Mouse (Mus musculus) heart, postnatal 4 days (tissue): ENCODE results near the gene Setx. TPM values are rescaled to one million over a fixed set of nuclear protein-coding genes. Genes with fewer than 3 reads are reported as not detected.

ENCODE experiments used
- DNase-seq: peaks from one replicate; pipeline ENCODE4 v3.0.0; 2021
- total RNA-seq, 2 experiments: library from RNA; stranded (reverse); gene quantifications; 2 replicates each; pipeline ENCODE4 v1.2.3; 2021

Gene Setx
- total RNA-seq, 2 experiments from 2014 or later: 37.5 to 39.8 TPM

DNA sequence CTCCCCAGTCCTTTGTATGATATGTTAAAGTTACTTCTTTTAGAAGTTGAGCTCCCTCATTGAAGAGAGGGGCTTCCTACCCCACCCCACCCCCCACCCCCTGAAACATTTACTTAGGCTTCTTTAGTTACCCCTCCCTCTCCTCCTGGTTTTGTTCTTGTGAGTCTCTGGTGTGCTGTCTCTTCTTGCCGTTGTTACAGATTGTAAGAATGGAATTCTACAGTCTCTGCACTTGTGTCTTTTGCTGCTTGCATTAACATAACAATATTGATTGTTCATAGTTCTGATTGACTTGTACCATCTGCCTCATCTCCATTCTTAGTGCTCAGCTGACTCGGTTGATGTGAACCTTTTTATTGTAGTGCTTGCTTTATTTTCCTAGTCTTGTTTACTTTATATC lies 28.0 kb downstream of the Setx start:
- no peak for DNase-seq

DNA sequence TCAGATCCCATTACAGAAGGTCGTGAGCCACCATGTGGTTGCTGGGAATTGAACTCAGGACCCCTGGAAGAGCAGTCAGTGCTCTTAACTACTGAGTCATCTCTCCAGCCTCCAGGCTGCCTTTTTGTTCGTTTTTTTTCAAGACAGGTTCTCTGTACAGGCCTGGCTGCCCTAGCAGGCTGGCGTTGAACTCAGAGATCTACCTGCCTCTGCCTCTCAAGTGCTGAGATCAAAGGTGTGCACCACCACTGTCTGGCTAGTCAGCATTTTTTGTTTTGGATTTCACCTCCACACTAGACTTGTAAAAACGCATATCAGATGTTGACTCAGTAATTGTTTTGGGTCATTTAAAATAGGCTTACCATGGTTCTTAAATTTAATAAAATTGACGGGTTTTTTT lies 44.1 kb downstream of the Setx start:
- no peak for DNase-seq

DNA sequence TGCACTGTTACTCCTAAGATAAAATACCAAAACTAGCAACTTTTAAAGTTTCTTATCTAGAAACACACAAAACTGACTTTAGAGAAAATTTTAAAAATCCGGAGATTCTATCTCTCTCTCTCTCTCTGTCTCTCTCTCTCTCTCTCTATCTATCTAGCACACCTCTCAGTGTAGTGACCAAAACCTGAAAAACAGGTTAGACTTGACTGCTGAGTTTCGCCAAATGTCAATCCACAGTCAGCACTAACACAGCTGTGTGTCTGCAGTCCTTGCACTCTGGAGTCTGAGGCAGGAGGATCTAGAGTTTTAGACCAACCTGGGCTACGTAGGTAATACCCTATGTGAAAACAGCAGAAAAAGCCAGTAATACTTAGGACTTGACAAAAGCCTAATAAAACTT lies 50.9 kb downstream of the Setx start:
- no peak for DNase-seq

DNA sequence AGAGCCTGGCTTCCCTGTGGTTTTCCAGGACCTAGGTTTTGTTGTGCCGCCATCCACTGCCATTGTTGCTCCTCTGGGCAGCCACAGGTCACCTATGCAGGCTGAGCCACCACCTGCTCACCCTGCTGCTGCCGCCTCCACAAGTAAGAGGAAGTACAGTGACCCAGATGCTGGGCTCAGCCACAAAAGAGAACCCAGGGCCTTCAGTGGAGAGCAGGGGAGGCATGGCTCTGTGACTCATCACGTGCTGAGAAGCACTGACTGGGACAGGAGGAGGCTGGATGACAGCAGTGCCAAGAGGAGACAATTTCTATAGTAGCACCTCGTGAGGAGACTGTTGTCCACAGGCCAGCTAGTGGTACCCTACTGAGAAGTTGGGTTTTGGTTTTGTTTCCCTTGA lies 55.8 kb downstream of the Setx start:
- DNase-seq: no peak

DNA sequence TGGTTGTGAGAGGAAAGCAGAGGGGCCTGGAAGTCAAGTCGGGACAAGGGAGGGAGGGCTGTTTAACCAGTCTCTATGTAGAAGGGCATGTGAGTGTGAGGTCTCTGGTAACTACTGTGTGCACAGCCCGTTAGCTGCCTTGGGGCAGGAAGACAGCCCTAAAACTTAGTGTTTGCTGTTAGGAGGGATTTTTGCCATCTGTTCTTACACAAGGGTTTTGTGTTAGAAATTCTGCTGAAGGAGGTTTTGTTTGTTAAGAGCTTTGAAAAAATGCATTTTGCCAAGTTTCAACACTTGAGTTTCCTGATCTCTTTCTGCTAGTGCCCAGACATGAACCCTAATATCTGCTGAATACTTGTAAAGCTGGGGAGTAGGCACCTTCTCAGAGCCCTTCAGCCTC lies 57.1 kb downstream of the Setx start:
- no peak for DNase-seq

DNA sequence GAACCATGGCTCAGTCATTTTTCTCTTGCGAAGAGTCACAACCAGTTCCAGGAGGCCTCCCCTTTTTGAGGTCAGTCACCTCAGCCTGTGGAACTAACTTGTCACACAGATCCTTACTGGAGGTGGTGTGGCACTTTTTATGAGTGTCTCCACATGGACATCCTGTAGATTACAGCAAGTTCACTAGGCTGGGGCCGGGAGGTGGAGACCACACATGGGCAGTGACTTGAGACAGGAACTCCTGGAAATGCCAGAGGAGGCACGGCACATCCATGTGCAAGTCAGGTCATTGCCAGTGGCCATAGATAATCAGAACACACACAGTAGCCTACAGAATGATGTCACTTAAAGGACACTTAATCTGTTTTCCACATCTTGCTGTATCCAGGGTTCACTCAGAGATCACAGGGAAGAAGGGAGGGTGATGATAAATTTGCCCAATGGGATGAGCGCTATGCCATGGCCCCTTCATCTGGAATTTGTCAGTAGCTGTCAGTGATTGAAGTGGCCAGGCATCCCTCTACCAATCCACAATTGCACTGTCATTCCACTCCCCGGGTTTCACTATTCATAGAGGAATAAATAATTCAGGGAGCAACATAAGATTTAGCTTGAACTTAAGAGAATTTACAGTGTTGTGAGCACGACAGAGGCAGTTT lies 59.4 kb downstream of the Setx start:
- DNase-seq: no peak

DNA sequence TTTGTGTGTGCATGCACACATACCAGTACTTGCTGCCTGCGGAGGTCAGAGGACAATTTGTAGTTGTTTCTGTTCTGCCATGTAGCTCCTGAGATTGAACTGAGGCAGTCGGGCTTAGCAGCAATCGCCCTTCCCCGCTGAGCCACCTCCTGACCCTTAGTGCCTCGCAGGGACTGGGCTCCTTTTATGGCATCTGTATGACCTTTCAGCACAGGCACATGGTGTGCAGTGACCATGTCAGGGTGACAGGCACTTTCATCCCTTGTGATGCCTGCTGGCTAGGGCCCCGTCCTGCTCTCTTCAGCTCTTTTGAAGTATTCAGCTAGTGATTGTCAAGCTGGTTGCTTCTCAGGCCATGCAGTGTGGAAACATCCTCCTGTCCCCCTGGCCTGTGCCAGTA lies 62.2 kb downstream of the Setx start:
- no peak for DNase-seq

DNA sequence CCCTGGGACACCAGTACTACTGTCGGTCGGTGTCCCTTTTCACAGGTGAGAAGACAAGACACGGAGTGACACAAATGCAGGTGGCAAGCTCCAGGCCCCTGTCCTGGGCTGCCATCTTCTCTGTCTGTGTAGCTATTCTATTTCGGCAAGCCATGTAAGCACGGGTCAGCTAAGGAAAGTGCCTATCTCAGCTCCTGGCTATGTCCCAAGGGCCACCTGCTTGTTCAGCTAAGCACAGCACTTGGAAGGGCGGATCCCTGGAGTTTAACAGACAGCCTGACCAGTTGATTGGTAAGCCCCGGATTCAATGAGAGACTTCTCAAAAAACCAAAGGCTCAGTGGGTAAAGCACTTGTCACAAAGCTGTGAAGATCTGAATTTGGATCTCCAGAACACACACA lies 66.4 kb downstream of the Setx start:
- peak; percentile 68 for DNase-seq

DNA sequence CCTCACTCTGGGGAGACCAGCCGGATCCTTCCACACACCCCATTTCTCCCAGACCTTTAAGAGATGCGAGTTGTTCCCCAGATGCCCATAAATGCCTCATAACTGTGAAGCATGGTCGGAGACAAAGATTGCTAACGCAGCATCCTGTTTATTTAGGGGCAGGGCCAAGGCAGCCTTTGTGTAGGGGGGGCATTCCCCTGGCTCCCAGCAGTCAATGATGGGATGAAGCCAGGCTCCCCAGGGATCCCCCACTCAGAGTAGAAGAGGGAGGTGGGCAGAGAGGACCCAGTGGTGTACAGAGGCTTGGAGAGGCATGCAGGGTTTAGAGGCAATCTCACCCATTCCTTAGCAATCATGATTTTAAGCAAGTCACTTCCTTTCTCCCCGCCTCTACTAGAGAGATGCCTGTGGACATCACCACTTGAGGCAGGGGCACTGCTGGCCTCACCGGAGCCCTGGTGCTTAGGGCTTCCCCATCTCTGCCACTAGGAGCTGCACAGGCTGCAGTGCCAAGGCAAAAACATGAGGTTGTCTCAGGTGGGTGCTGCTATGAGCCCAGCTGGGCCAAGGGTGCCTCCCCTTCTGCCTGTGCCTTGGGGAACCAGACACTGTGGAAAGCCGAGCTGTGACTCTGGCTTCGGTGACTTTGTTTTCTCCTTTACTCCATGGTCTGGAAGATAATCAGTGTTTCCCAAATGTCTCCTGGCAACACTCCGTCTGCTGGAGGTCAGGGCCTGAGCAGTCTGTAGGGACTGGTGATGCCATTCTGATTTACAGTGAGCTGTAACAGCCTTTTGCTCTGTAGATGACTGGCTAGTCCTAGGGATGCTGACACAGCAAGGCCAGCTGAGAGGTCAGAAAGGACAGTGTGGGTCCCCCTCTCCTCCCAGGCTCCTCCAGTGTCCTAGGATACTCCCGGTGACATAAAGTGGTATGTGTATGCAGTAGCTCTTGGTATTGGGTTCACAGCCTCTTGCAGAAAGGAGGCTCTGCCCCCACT lies 67.5 kb downstream of the Setx start:
- DNase-seq: no peak

DNA sequence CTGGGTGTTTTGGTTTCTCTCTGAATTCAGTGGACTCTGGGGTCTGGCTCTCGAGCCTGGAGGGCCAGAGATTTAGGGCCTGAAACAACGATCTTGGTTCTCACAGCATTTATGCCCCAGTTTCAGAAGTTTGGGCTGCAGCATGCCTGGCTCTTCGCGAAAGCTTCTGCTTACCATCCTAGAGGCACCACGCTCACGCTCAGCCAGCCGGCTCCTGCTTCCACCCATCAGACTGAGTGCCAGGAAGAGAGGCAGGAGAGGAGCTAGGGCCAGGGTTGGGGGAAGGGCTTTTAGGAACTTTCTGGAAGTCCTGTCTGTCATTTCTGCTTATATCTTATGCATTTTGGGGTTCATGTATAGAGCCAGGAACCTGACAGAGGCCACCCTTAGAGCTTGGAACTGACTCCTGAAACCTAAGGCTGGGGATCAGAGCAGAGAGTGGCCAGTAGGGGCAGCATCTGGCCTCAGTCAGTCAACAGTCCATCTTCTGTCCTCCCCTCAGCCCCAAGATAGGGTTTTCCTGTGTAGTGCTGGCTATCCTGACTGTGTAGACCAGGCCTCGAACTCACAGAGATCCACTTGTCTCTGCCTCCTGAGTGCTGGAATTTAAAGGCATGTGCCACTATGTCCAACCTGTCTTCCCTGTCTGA lies 68.8 kb downstream of the Setx start:
- no peak for DNase-seq

DNA sequence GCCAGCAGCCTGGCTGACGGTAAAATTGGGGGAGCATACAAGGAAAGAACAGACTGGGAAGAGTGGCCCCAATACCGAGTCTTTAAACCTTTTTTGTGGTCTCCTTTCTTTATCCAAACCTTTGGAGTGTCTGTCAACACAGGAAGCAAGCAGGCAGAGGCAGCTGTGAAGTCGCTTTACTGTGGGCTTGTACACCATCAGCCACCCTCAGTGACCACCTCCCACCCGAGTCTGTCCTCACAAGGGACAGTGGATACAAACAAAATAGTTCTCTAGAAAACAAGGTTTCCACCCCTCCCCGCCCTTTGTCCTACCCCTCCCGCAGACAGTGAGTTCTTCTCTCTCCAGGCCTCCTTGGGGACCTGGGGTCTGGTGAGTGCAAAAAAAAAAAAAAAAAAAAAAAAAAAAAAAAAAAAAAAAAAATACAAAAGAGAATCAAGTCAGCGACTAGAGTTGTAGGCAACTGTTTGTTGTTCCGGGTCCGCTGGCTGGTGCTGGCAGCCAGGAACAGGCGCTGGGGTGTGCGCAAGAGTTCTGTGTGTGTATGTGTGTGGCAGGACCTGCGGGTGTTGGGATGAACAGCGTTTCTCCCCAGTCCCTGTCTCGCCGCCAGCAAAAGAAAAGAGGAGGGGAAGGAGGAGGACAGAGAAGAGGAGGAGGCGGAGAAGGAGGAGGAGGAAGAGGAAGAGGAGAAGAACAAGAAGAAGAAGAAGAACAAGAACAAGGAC lies 70.0 kb downstream of the Setx start:
- no peak for DNase-seq

DNA sequence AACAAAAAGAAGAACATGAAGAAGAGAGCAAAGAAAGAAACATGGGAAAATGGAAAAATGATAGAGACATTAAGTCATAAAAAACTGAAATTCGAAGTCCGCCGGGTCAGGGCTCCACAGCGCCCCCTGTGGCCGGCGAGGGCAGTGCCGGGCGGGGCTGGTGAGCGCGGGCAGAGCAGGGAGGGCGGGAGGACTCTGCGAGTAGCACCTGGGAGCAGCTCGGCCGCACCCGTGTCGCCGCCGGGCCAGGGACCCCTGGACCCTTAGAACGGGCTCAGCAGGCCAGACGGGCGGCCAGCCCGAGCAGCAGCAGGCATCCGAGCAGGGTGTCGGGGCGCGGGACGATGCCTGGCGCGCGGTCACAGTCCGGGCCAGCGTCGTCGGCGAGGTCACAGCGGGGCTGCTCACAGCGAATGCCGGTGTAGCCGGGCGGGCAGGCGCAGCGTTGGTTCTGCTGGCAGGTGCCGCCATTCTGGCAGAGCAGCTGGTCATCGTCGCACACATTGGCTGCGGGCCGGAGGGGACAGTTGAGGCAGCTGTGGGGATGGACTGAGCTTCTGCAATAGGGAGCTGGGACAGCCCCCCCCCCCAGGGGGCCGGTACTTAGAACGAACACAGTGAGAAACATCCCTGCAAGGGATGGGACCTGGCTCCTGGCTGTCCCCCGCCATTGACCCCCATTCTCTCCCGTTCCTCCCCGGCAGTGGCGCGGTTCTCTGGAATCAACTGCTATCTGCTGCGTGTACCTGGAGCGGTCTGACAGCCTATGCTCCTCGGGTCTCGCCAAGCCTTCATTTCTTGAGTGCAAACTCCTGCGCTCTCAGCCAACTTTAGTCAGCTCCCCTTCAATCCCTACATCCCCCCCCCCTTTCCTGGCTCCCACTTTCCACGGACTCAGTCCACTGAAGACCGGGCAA lies 70.8 kb downstream of the Setx start:
- DNase-seq: peak; percentile 91

DNA sequence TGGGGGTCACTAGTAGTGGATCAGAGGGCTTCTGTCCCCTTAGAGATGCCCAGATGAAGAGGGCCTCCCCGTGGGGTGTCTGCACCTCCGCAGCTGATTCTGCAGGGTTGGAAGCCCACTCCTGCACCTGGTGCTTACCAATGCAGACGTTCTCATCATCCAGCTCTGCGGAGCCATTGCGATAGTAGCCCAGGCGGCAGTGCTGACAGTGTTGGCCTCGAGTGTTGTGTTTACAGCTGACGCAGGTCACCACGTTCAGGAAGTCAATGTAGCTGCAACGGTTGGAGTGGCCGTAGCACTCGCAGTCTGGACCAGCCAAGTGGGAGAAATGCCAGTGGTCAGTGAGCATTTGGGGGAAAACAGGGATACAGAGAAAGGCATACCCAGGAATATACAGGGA lies 72.9 kb downstream of the Setx start:
- DNase-seq: no peak

DNA sequence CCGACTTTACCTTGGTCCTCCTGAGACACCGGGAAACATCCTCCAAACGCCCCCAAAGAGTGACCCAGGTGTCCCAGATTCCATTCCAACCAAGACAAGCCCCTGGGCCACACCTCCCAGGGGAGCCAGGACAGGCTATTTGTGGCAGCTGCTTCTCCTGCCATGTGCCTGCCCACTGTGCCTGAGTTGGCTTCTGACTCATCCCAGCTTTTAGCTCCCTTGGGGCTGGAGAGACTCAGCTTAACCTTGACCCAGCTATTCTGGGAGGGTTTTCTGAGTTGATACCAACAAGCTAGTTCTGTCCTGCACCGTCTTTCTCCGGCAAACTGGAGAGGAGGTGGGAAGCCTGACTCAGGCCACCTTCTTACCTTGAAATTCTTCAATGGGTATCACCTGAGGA lies 74.5 kb downstream of the Setx start:
- DNase-seq: no peak

DNA sequence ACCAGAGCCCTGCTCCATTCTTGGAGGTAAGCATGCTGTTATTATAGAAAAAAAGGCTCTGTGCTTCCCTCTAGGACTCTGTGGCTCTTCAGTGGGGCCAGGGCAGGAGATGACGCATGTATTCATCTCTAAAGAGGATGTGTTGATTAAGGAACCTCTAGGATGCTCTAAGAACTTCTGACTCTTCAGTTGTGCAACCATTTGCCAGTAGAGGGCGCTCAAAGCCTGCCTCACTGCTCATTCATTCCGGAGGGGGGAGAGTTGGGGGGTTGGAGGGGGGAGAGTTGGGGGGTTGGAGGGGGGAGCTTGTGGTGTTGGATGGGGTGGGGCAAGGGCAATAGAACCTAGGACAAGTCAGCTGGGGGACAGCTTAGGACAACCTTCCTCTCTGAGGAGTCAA lies 75.9 kb downstream of the Setx start:
- peak; percentile 67 for DNase-seq

DNA sequence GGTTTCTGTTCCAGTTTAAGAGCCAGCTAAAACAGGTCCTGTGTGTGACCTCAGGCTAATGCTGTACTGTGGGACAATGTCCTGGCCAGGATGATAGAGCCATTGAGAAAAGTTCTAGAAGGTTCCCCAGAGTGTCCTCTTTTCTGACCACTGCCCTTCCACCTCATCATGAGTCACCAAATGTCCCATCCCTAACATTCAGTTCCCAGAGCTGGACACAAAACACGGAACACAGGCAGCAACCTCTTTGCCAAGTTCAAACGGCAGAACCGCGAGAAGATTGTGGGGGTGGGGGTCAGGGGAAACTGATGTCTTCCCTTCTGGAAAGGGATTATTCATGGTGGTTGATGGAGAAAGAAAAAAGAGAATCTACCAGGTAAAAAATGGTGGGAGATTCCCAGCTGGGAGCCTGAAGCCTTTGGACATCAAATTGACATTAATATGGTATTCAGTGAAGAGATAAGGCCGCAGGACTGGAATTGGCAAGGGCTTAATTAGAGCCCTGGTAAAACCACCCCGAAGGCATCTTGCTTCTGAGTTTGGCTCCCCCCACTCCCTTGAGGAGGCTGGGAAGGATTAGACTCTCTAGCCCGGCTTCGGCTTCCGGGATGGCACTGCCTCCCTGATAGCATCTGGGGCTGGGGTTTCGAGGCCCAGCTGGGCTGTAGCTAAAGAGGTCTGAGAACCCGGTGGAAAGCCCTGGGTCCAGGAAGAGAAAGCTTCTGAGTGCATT lies 77.4 kb downstream of the Setx start:
- DNase-seq: no peak

DNA sequence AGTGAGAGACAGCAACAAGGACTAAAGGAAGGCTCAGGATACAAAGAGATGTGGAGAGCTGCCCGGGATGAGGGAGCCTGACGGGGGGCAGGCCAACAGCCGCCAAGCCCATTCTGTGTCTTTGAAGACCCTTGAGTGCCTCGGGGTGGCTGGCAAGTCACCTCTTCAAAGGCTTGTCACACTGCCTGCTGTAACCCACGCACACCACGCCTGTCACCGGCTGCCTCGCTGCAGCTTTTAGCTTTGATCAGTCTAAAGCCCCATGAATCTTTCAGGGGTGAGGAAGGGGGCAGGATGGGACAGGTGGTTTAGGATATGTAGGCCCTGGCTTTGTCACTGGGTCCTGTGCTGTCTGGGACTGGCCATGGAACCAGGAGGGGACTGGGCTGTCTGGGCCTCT lies 82.2 kb downstream of the Setx start:
- no peak for DNase-seq

DNA sequence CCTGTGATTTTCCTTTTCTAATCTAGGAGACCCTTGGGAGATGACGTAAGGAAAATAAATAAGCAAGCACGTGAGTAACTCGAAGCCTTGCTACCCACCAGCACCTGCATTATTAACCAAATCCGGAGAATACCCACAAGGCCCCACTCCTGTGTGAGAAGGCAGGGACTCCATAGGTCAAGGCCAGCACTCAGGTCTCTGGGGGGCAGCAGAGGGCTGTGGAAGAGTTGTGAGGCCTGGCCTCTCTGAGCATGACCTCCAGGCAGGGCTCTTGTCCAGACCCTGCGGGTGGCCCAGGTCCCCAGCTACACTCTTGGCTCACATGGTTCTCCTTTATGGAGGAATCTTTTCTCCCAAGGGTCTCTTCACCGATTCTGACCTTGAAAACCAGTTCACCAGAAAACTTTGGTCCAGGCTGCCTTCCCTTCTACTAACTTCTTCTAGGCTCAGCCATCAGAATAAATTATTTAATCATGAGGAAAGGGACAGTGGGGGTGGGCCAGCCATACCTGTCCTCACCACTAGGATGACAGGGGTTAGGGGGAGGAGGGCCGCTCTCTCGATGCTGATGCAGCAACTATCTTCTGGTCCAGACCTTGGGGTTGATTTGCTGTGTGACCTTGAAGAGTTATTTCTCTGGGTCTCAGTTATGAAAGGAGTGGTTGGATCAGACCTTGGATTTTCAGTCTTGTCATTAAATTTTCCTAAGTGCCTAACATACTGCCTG lies 92.5 kb downstream of the Setx start:
- peak; percentile 78 for DNase-seq

DNA sequence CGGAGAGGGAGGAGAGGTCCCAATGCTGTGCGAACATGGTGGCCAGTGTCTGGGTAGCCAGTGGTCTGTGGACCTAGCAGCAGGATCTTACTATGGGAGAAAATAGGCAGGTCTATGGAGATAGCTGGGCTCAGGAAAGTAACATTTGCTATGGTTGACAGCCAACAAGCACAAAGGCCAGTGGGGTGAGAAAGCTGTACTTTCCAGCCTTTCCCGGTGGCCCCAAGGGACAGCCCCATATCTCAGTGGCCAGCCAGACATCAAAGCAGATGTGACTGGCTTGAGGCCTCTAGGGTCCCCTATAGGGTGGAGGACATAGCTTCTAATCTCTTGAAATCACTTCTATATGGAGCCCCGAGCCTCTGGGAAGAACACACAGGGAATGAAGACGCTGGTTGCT lies 93.1 kb downstream of the Setx start:
- DNase-seq: no peak

DNA sequence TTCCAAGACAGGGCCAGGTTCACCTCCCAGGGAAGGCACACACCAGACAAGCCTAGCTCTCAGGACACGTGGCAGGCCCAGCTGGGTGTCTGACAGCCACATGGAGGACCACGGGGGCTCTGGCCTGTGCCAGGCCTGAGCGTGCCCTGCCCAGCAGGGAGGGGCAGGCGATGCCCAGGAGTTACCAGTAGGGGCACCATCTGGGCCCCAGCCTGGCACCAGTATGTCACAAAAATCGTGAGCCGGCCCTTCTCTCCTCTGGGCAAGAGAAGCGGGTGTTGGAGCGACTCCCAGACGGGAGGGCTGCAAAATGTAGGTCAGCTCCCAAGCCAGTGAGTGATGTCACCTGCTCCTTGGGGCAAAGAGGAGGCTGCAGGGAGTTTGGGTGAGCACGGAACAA lies 93.9 kb downstream of the Setx start:
- DNase-seq: peak; percentile 84
